Comparison of ENCODE assay signal across 13 mouse cellular contexts in genomic region chr16:13610951-13611381, GRCm38 (mm10). TPM values are rescaled to one million over a fixed set of nuclear protein-coding genes. Genes with fewer than 3 reads are reported as not detected.
DNase-seq lines count a peak whose midpoint lies in the region.
"Had no signal": no experiment of that assay in that cellular context is flagged by ENCODE, and none has a peak within 500 bp of the region (broad histone marks: within the 10 kb centered on the region; RNA-seq: fewer than 3 reads in every experiment).

No protein-coding gene starts in this region.

- WGBS in heart, embryonic 10.5 days = 74% methylated on average over 5 of the region's 5 CpGs

- DNase-seq in heart, embryonic 10.5 days (ENCODE audit: low spot score) = no peak
- DNase-seq in heart, postnatal 14 days = no peak
- DNase-seq in NIH3T3 (ENCODE audit: low read depth) (peak; percentile 28), MN1 (ENCODE audit: low spot score) (no peak)
- peak; percentile 69 for DNase-seq in kidney, adult 9 months
- peak; percentile 48 for DNase-seq in lung, postnatal 25 days (ENCODE audit: low spot score)
- no peak for DNase-seq in layer of hippocampus, postnatal 25 days (ENCODE audit: extremely low spot score in 1 of 2, low spot score in 1 of 2)
- DNase-seq in left cerebral cortex, postnatal 14 days (ENCODE audit: low spot score in 2 of 2) = no peak
- DNase-seq: embryo, embryonic 11 days; forebrain, postnatal 0 days; midbrain, embryonic 14.5 days had no signal

- no peaks in the 10 kb centered on the region for H3K9me3 ChIP-seq in heart, embryonic 10.5 days
- H3K9me3 ChIP-seq: limb, embryonic 13.5 days had no signal

- H3K27me3 ChIP-seq in heart, embryonic 10.5 days (ENCODE audit: insufficient read depth, poor library complexity, severe bottlenecking) = no peaks in the 10 kb centered on the region
- H3K27me3 ChIP-seq: limb, embryonic 13.5 days had no signal

- peaks cover 9% of the 10 kb centered on the region; the same call in 1 of the 2 replicates for H3K36me3 ChIP-seq in heart, embryonic 10.5 days

- no peak overlapping the region for H3K4me3 ChIP-seq in heart, embryonic 10.5 days
- H3K4me3 ChIP-seq: limb, embryonic 13.5 days had no signal

- 0 out of 2 replicates have a peak overlapping the region, but pooled peaks have one; percentile 42 for H3K27ac ChIP-seq in heart, embryonic 10.5 days
- H3K27ac ChIP-seq: hindbrain, embryonic 14.5 days; limb, embryonic 13.5 days had no signal

- 0 out of 2 replicates have a peak, but pooled peaks cover 3% of the 10 kb centered on the region for H3K4me1 ChIP-seq in heart, embryonic 10.5 days
- H3K4me1 ChIP-seq: limb, embryonic 13.5 days had no signal

- intact Hi-C loops in heart, postnatal 14 days (cut with DNase I) = loop anchor here (2.0 to 5.0 kb wide), 2 partner anchors 78 to 164 kb away; no protein-coding TSS in a partner anchor
- intact Hi-C loops in left cerebral cortex, postnatal 14 days (cut with DNase I) = loop anchor here (5.0 kb wide), 1 partner anchor 164 kb away; no protein-coding TSS in a partner anchor

RNA-seq across cellular contexts. Expression of gene Parn, which starts 57.0 kb away (rescaled TPM):
- polyA plus RNA-seq in heart, embryonic 10.5 days (2016; fragmentation: Nextera tagmentation; extraction: Ambion mirVana) = 34.3 and 36.6 TPM in 2 replicates
- 10 to 100 TPM; 13.8 to 14.1 TPM for total RNA-seq in heart, postnatal 14 days (2021)
- 10 to 100 TPM; 26.7 to 27.1 TPM for total RNA-seq in layer of hippocampus, postnatal 25 days (2021)
- total RNA-seq in left cerebral cortex, postnatal 14 days (2021) = 10 to 100 TPM; 27.9 to 28.3 TPM

Comparison
In these comparisons a context has a peak if more than half of its experiments do, and no peak if none do; other contexts are left out.
1. DNase-seq: peak in NIH3T3 (single experiment), kidney, adult 9 months (single experiment) and lung, postnatal 25 days (single experiment); none in heart, embryonic 10.5 days (single experiment), heart, postnatal 14 days (0 of 2), MN1 (single experiment), layer of hippocampus, postnatal 25 days (0 of 2) and left cerebral cortex, postnatal 14 days (0 of 2).